Mouse (Mus musculus): ENCODE measurements around the gene Gja4. TPM values are rescaled to one million over a fixed set of nuclear protein-coding genes. Genes with fewer than 3 reads are reported as not detected.

The Gja4 gene
- polyA plus RNA-seq, 1 experiment from 2014 or later: 17.8 TPM

GRCm38 (mm10) chr4:127278451-127279001 lies 35.3 kb downstream of the Gja4 start:
- no peak overlapping the region for H3K4me3 ChIP-seq (replicated peaks)
- no peaks in the 10 kb centered on the region for H3K4me1 ChIP-seq (replicated peaks)
- no peak overlapping the region for H3K9ac ChIP-seq (replicated peaks)
- H3K27me3 ChIP-seq: no peaks in the 10 kb centered on the region
- H3K27ac ChIP-seq: no peak overlapping the region
- no peaks in the 10 kb centered on the region for H3K36me3 ChIP-seq
- H3K9me3 ChIP-seq: no peaks in the 10 kb centered on the region
- WGBS: 72% methylated on average over 9 of the region's 9 CpGs
- ATAC-seq: no peak
- H3K4me2 ChIP-seq (replicated peaks): no peak overlapping the region

GRCm38 (mm10) chr4:127264183-127264554 lies 49.7 kb downstream of the Gja4 start:
- no peak for ATAC-seq
- Histone ChIP-seq H3K27me3 (no peaks in the 10 kb centered on the region), H3K4me2 (replicated peaks) (no peak overlapping the region), H3K27ac (no peak overlapping the region), H3K9ac (replicated peaks) (no peak overlapping the region), H3K4me3 (replicated peaks) (no peak overlapping the region), H3K9me3 (no peaks in the 10 kb centered on the region), H3K36me3 (no peaks in the 10 kb centered on the region), H3K4me1 (replicated peaks) (no peaks in the 10 kb centered on the region)
- 52% methylated on average over 5 of the region's 5 CpGs for WGBS

- Histone ChIP-seq H3K36me3 (no peaks in the 10 kb centered on the region), H3K9me3 (no peaks in the 10 kb centered on the region), H3K4me2 (replicated peaks) (no peak overlapping the region), H3K27ac (no peak overlapping the region), H3K4me3 (replicated peaks) (no peak overlapping the region), H3K9ac (replicated peaks) (no peak overlapping the region), H3K27me3 (no peaks in the 10 kb centered on the region), H3K4me1 (replicated peaks) (no peaks in the 10 kb centered on the region)
- no peak for ATAC-seq
- 61% methylated on average over 19 of the region's 19 CpGs for WGBS
These were observed 50.2 kb downstream of the Gja4 start for GRCm38 (mm10) chr4:127263438-127264182.

DNA sequence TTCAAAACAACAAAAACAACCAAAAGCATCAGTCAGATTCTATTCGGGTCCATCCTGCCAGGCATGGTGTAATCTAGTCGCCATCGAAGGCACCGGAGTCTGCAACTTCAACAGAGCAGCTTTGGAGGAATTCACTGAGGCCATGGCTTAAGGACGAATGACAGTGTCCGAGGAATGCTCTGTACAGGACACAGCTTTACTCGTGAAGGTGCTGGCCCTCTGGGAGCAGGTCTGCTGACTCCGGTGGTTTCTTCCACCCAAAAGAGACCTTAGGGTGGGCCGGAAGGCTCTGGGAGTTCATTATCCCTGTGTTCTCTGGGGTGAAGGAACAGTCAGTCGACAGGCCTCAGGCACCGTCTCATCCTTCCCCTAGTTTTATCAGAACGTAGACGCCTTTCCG lies 52.2 kb downstream of the Gja4 start:
- Histone ChIP-seq H3K4me1 (replicated peaks) (no peaks in the 10 kb centered on the region), H3K27me3 (no peaks in the 10 kb centered on the region), H3K9ac (replicated peaks) (no peak overlapping the region), H3K27ac (no peak overlapping the region), H3K4me2 (replicated peaks) (no peak overlapping the region), H3K36me3 (no peaks in the 10 kb centered on the region), H3K4me3 (replicated peaks) (no peak overlapping the region), H3K9me3 (no peaks in the 10 kb centered on the region)
- 93% methylated on average over 14 of the region's 14 CpGs for WGBS
- no peak for ATAC-seq

Other genes starting within 250 kb of the Gja4 start
- 33.9 and 34.5 TPM in 2 replicates for gene Zmym6, start 236.7 kb downstream of the Gja4 start, polyA plus RNA-seq (2015; fragmentation: Nextera tagmentation; extraction: Ambion mirVana)
- gene Tmem35b, start 190.3 kb downstream of the Gja4 start, polyA plus RNA-seq (2015; fragmentation: Nextera tagmentation; extraction: Ambion mirVana): 20.3 and 21.4 TPM in 2 replicates
- gene Dlgap3, start 144.8 kb downstream of the Gja4 start, polyA plus RNA-seq (2015; fragmentation: Nextera tagmentation; extraction: Ambion mirVana): 7.2 and 10.1 TPM in 2 replicates
- gene Smim12, start 70.3 kb downstream of the Gja4 start, polyA plus RNA-seq (2015; fragmentation: Nextera tagmentation; extraction: Ambion mirVana): 45.1 and 48.0 TPM in 2 replicates
- 0.22 and 0.32 TPM in 2 replicates for gene Gjb3, start 16.8 kb upstream of the Gja4 start, polyA plus RNA-seq (2015; fragmentation: Nextera tagmentation; extraction: Ambion mirVana)
- gene Gjb4, start 40.0 kb upstream of the Gja4 start, polyA plus RNA-seq (2015; fragmentation: Nextera tagmentation; extraction: Ambion mirVana): 0.11 TPM in 1 of 2 replicates, not detected in the other
- 0.09 TPM in 1 of 2 replicates, not detected in the other for gene Gjb5, start 44.1 kb upstream of the Gja4 start, polyA plus RNA-seq (2015; fragmentation: Nextera tagmentation; extraction: Ambion mirVana)